Mouse (Mus musculus): ENCODE measurements around the gene Clip2. TPM values are rescaled to one million over a fixed set of nuclear protein-coding genes. Genes with fewer than 3 reads are reported as not detected.

Gene Clip2
- polyA plus RNA-seq, 1 experiment = 5.6 TPM

- no peak within 1 kb of the TSS for H3K27ac ChIP-seq (ENCODE audit: insufficient read depth, low read length)
- H3K36me3 ChIP-seq (ENCODE audit: control insufficient read depth, insufficient read depth, low read length, poor library complexity, severe bottlenecking) = no peaks in the 10 kb centered on the region
- no peaks in the 10 kb centered on the region for H3K27me3 ChIP-seq (ENCODE audit: control insufficient read depth, insufficient read depth, low read length, poor library complexity, severe bottlenecking)
- no peak within 1 kb of the TSS for H3K9ac ChIP-seq (ENCODE audit: low read depth, poor library complexity, severe bottlenecking)
- no peak for TF ChIP-seq POLR2A (IDR thresholded peaks at IDR 0.05; ENCODE audit: insufficient read depth, low read length)
- no peak for TF ChIP-seq EP300 (IDR thresholded peaks at IDR 0.05; ENCODE audit: insufficient read depth, low read depth, low read length)
- H3K9me3 ChIP-seq (replicated peaks; ENCODE audit: control insufficient read depth, insufficient read depth, low read length, poor library complexity, severe bottlenecking) = no peaks in the 10 kb centered on the region
- H3K4me1 ChIP-seq (ENCODE audit: control insufficient read depth, insufficient read depth, low read length) = no peaks in the 10 kb centered on the region
- no peak within 1 kb of the TSS for H3K4me3 ChIP-seq (ENCODE audit: low read depth, low read length)
Measured at GRCm38 (mm10) chr5:134560071-134560449, 7.8 kb upstream of the Clip2 start, which contains the start of gene Syna. Syna (minus strand) TSS chr5:134560171.

DNA sequence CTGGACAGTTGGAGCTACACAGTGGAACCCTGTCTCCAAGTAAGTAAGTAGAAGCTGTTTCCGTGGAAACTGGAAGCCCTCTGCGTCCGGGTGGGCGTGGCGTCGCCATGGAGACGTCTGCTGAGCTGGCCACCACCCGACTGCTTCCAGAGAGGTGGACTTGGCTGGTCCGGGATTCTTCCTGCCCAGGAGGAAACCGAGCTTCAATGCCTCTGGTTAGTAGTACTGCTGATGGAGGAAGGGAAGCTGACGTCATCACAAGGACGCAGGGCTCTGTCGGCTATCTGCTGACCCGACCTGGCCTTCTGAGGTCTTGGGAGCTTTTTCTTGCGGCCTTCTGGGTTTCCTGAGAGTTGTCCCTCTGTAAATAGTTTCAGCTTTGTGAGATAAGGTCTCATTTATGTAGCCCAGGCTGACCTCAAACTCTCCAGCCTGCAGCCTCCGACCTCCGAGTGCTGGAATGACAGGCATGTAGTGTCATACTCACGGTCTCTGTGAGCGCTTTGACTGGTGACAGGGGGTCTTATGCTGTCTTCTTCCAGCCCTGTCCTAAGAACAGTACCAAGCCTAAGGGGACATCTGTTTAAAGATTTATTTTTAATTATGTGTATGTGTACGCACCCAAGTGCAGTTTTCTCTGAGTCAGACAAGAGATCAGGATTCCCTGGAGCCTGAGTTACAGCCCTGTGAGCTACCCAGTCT is 3.4 kb upstream of the Clip2 start:
- no peak overlapping the region for H3K27ac ChIP-seq (ENCODE audit: insufficient read depth, low read length)
- H3K9me3 ChIP-seq (replicated peaks; ENCODE audit: control insufficient read depth, insufficient read depth, low read length, poor library complexity, severe bottlenecking) = no peaks in the 10 kb centered on the region
- no peak overlapping the region for H3K4me3 ChIP-seq (ENCODE audit: low read depth, low read length)
- no peak overlapping the region for H3K9ac ChIP-seq (ENCODE audit: low read depth, poor library complexity, severe bottlenecking)
- no peak for TF ChIP-seq CTCF (IDR thresholded peaks at IDR 0.05; ENCODE audit: low read depth, low read length)
- TF ChIP-seq POLR2A (IDR thresholded peaks at IDR 0.05; ENCODE audit: insufficient read depth, low read length) = no peak
- TF ChIP-seq EP300 (IDR thresholded peaks at IDR 0.05; ENCODE audit: insufficient read depth, low read depth, low read length) = no peak
- H3K36me3 ChIP-seq (ENCODE audit: control insufficient read depth, insufficient read depth, low read length, poor library complexity, severe bottlenecking) = no peaks in the 10 kb centered on the region
- H3K4me1 ChIP-seq (ENCODE audit: control insufficient read depth, insufficient read depth, low read length) = no peaks in the 10 kb centered on the region
- H3K27me3 ChIP-seq (ENCODE audit: control insufficient read depth, insufficient read depth, low read length, poor library complexity, severe bottlenecking) = no peaks in the 10 kb centered on the region

DNA sequence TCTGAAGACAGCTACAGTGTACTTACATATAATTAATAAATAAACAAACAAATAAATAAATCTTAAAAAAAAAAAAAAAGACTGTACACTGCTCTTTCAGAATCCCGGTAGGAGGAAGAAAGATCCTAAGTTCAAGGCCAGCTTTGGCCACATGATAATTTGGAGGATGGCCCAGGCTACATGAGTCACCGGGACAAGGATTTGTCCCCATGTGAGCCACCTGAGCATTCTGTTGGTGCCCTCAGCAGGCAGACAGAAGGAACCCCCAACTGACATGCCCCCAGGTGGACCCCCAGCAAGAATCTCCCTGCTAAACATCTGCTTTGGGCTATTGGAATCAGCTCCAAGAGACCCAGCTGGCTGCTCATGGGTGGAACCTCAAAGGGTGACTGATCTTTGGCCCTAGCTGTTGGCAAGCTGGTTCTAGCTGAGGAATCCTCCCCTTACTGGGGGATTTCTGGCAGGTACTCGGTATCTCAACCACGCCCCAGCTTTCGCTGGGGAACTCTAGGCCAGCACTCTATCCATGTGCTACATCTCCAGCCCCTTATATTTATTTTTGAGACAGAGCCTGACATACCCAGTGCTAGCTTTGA is 1.8 kb upstream of the Clip2 start:
- H3K27me3 ChIP-seq (ENCODE audit: control insufficient read depth, insufficient read depth, low read length, poor library complexity, severe bottlenecking) = no peaks in the 10 kb centered on the region
- H3K36me3 ChIP-seq (ENCODE audit: control insufficient read depth, insufficient read depth, low read length, poor library complexity, severe bottlenecking) = no peaks in the 10 kb centered on the region
- H3K4me3 ChIP-seq (ENCODE audit: low read depth, low read length) = no peak overlapping the region
- no peak overlapping the region for H3K27ac ChIP-seq (ENCODE audit: insufficient read depth, low read length)
- H3K9me3 ChIP-seq (replicated peaks; ENCODE audit: control insufficient read depth, insufficient read depth, low read length, poor library complexity, severe bottlenecking) = no peaks in the 10 kb centered on the region
- no peak overlapping the region for H3K9ac ChIP-seq (ENCODE audit: low read depth, poor library complexity, severe bottlenecking)
- H3K4me1 ChIP-seq (ENCODE audit: control insufficient read depth, insufficient read depth, low read length) = no peaks in the 10 kb centered on the region
- no peak for TF ChIP-seq POLR2A (IDR thresholded peaks at IDR 0.05; ENCODE audit: insufficient read depth, low read length)
- TF ChIP-seq CTCF (IDR thresholded peaks at IDR 0.05; ENCODE audit: low read depth, low read length) = no peak
- TF ChIP-seq EP300 (IDR thresholded peaks at IDR 0.05; ENCODE audit: insufficient read depth, low read depth, low read length) = no peak

- H3K4me3 ChIP-seq (ENCODE audit: low read depth, low read length) = peak overlapping the region; percentile 79
- H3K27ac ChIP-seq (ENCODE audit: insufficient read depth, low read length) = no peak overlapping the region
- no peak for TF ChIP-seq CTCF (IDR thresholded peaks at IDR 0.05; ENCODE audit: low read depth, low read length)
- no peak for TF ChIP-seq EP300 (IDR thresholded peaks at IDR 0.05; ENCODE audit: insufficient read depth, low read depth, low read length)
- no peak for TF ChIP-seq POLR2A (IDR thresholded peaks at IDR 0.05; ENCODE audit: insufficient read depth, low read length)
- H3K9me3 ChIP-seq (replicated peaks; ENCODE audit: control insufficient read depth, insufficient read depth, low read length, poor library complexity, severe bottlenecking) = no peaks in the 10 kb centered on the region
- no peaks in the 10 kb centered on the region for H3K27me3 ChIP-seq (ENCODE audit: control insufficient read depth, insufficient read depth, low read length, poor library complexity, severe bottlenecking)
- H3K36me3 ChIP-seq (ENCODE audit: control insufficient read depth, insufficient read depth, low read length, poor library complexity, severe bottlenecking) = no peaks in the 10 kb centered on the region
- H3K9ac ChIP-seq (ENCODE audit: low read depth, poor library complexity, severe bottlenecking) = peak overlapping the region; percentile 67
- no peaks in the 10 kb centered on the region for H3K4me1 ChIP-seq (ENCODE audit: control insufficient read depth, insufficient read depth, low read length)
Measured at GRCm38 (mm10) chr5:134551233-134552109, 763 bp downstream of the Clip2 start.

GRCm38 (mm10) chr5:134550836-134551232 is 1.4 kb downstream of the Clip2 start:
- no peaks in the 10 kb centered on the region for H3K27me3 ChIP-seq (ENCODE audit: control insufficient read depth, insufficient read depth, low read length, poor library complexity, severe bottlenecking)
- no peaks in the 10 kb centered on the region for H3K9me3 ChIP-seq (replicated peaks; ENCODE audit: control insufficient read depth, insufficient read depth, low read length, poor library complexity, severe bottlenecking)
- no peaks in the 10 kb centered on the region for H3K36me3 ChIP-seq (ENCODE audit: control insufficient read depth, insufficient read depth, low read length, poor library complexity, severe bottlenecking)
- no peaks in the 10 kb centered on the region for H3K4me1 ChIP-seq (ENCODE audit: control insufficient read depth, insufficient read depth, low read length)
- H3K9ac ChIP-seq (ENCODE audit: low read depth, poor library complexity, severe bottlenecking) = peak overlapping the region; percentile 67
- no peak overlapping the region for H3K27ac ChIP-seq (ENCODE audit: insufficient read depth, low read length)
- peak overlapping the region; percentile 79 for H3K4me3 ChIP-seq (ENCODE audit: low read depth, low read length)
- no peak for TF ChIP-seq CTCF (IDR thresholded peaks at IDR 0.05; ENCODE audit: low read depth, low read length)
- no peak for TF ChIP-seq POLR2A (IDR thresholded peaks at IDR 0.05; ENCODE audit: insufficient read depth, low read length)
- no peak for TF ChIP-seq EP300 (IDR thresholded peaks at IDR 0.05; ENCODE audit: insufficient read depth, low read depth, low read length)

Data from ES-Bruce4 (cell line).